In genomic region chr12:91774811-91775284, GRCm38 (mm10) we compare ENCODE assay signal across 12 mouse cellular contexts. TPM values are rescaled to one million over a fixed set of nuclear protein-coding genes. Genes with fewer than 3 reads are reported as not detected.
DNase-seq lines count a peak whose midpoint lies in the region; ATAC-seq lines count a peak whose summit lies in the region.
"Had no signal": no experiment of that assay in that cellular context is flagged by ENCODE, and none has a peak within 500 bp of the region (broad histone marks: within the 10 kb centered on the region; RNA-seq: fewer than 3 reads in every experiment).

No protein-coding gene starts in this region.

- H3K4me3 ChIP-seq in midbrain, embryonic 15.5 days = no peak overlapping the region
- no peak overlapping the region for H3K4me3 ChIP-seq in forebrain, embryonic 14.5 days (ENCODE audit: low read depth, low read length)
- H3K4me3 ChIP-seq: forebrain, embryonic 12.5 days had no signal

- no peak overlapping the region for H3K4me2 ChIP-seq in midbrain, embryonic 15.5 days
- H3K4me2 ChIP-seq in forebrain, embryonic 14.5 days (ENCODE audit: low read length) = no peak overlapping the region
- H3K4me2 ChIP-seq: forebrain, embryonic 12.5 days; hindbrain, embryonic 14.5 days had no signal

- H3K27me3 ChIP-seq in midbrain, embryonic 15.5 days (replicated peaks) = no peaks in the 10 kb centered on the region
- H3K27me3 ChIP-seq in forebrain, embryonic 14.5 days (replicated peaks; ENCODE audit: control insufficient read depth, insufficient read depth, low read length) = no peaks in the 10 kb centered on the region

- peaks cover 12% of the 10 kb centered on the region for H3K4me1 ChIP-seq in midbrain, embryonic 15.5 days
- H3K4me1 ChIP-seq in forebrain, embryonic 14.5 days (ENCODE audit: control insufficient read depth, insufficient read depth, low read length) = 0 out of 2 replicates have a peak, but pooled peaks cover 9% of the 10 kb centered on the region

- intact Hi-C loops in heart, postnatal 10 days (cut with DNase I) = no loop called here

- WGBS in midbrain, embryonic 15.5 days = 77% methylated on average over 8 of the region's 8 CpGs
- WGBS in forebrain, embryonic 14.5 days = 70% methylated on average over 8 of the region's 8 CpGs

- ATAC-seq in frontal cortex, adult (ENCODE audit: low TSS enrichment) = peak; percentile 48; the same call in 1 of the 2 replicates
- ATAC-seq in midbrain, embryonic 15.5 days (replicated peaks) = no peak
- ATAC-seq in forebrain, embryonic 14.5 days = no peak
- ATAC-seq: CD4-positive, CD25-positive, alpha-beta regulatory T cell, adult 4 months had no signal

- DNase-seq in frontal cortex, postnatal 10 days (ENCODE audit: low spot score in 2 of 2) = no peak
- peak; percentile 68 for DNase-seq in urinary bladder, postnatal 14 days (ENCODE audit: low spot score)
- no peak for DNase-seq in urinary bladder, adult 2 months (ENCODE audit: low spot score)
- peak; percentile 65 to 68 for DNase-seq in heart, postnatal 10 days
- DNase-seq in forebrain, embryonic 14.5 days (ENCODE audit: low spot score) = no peak
- DNase-seq in kidney, postnatal 10 days = no peak
- DNase-seq: cerebellum, postnatal 25 days had no signal

- H3K9ac ChIP-seq in midbrain, embryonic 15.5 days = no peak overlapping the region
- no peak overlapping the region for H3K9ac ChIP-seq in forebrain, embryonic 14.5 days (ENCODE audit: low read length)
- H3K9ac ChIP-seq: forebrain, embryonic 12.5 days; hindbrain, embryonic 14.5 days had no signal

- H3K27ac ChIP-seq in midbrain, embryonic 15.5 days = no peak overlapping the region
- H3K27ac ChIP-seq in forebrain, embryonic 14.5 days (ENCODE audit: low read depth, low read length) = no peak overlapping the region
- H3K27ac ChIP-seq: forebrain, embryonic 12.5 days; hindbrain, embryonic 14.5 days had no signal

- H3K36me3 ChIP-seq in midbrain, embryonic 15.5 days (replicated peaks) = no peaks in the 10 kb centered on the region
- H3K36me3 ChIP-seq in forebrain, embryonic 14.5 days (ENCODE audit: control insufficient read depth, insufficient read depth, low read length) = no peaks in the 10 kb centered on the region
- H3K36me3 ChIP-seq: forebrain, embryonic 12.5 days had no signal

- no peaks in the 10 kb centered on the region for H3K9me3 ChIP-seq in midbrain, embryonic 15.5 days
- H3K9me3 ChIP-seq in forebrain, embryonic 14.5 days (replicated peaks; ENCODE audit: control insufficient read depth, low read length) = no peaks in the 10 kb centered on the region
- H3K9me3 ChIP-seq: forebrain, embryonic 12.5 days had no signal

RNA-seq across cellular contexts. Expression of gene Ston2, which starts 13.3 kb away (rescaled TPM):
- 9.3 and 10.5 TPM in 2 replicates for polyA plus RNA-seq in urinary bladder, adult 2 months (2012; rRNA removed)
- 1 to 10 TPM; 4.9 to 7.8 TPM for total RNA-seq in heart, postnatal 10 days (2021)
- polyA plus RNA-seq in midbrain, embryonic 15.5 days (2015; fragmentation: Nextera tagmentation; extraction: Ambion mirVana) = 5.5 and 6.8 TPM in 2 replicates
- 5.6 and 7.6 TPM in 2 replicates for polyA plus RNA-seq in forebrain, embryonic 14.5 days (2014; fragmentation: Nextera tagmentation; extraction: Ambion mirVana)

Comparison
In these comparisons a context has a peak if more than half of its experiments do, and no peak if none do; other contexts are left out.
1. DNase-seq: peak in urinary bladder, postnatal 14 days (single experiment) and heart, postnatal 10 days (2 of 2); none in frontal cortex, postnatal 10 days (0 of 2), urinary bladder, adult 2 months (single experiment), forebrain, embryonic 14.5 days (single experiment) and kidney, postnatal 10 days (single experiment).